Mouse (Mus musculus) forebrain, embryonic 16.5 days (tissue): ENCODE results near the gene Casq2. TPM values are rescaled to one million over a fixed set of nuclear protein-coding genes. Genes with fewer than 3 reads are reported as not detected.
A peak's percentile ranks its signal among the peaks of the same experiment; 100 is the strongest.

Experiments used
- ATAC-seq: fragments of 200-750 bp; cut with Nextera tagmentation; 2 replicates; pipeline ENCODE4 v1.8.0; 2017; ENCODE audit warnings: mild to moderate bottlenecking, moderate library complexity
- H3K27ac ChIP-seq: fragments of 300-500 bp; sonication (generic); 2 replicates; pipeline ENCODE4 v1.5.1; 2014; ENCODE audit warnings: low read length, control low read depth
- H3K27me3 ChIP-seq: fragments of 300-500 bp; sonication (generic); replicated peaks from 2 replicates; pipeline ENCODE4 v1.6.1; 2014; ENCODE audit warnings: low read length; ENCODE audit not compliant: control insufficient read depth, insufficient read depth
- H3K36me3 ChIP-seq: fragments of 300-500 bp; sonication (generic); 2 replicates; pipeline ENCODE4 v1.6.1; 2014; ENCODE audit not compliant: control insufficient read depth, insufficient read depth
- H3K4me1 ChIP-seq: fragments of 300-500 bp; sonication (generic); replicated peaks from 2 replicates; pipeline ENCODE4 v1.6.1; 2014; ENCODE audit warnings: low read length; ENCODE audit not compliant: control insufficient read depth, insufficient read depth
- H3K4me2 ChIP-seq: fragments of 300-500 bp; sonication (generic); 2 replicates; pipeline ENCODE4 v1.6.1; 2014; ENCODE audit warnings: mild to moderate bottlenecking, low read length, control low read depth
- H3K4me3 ChIP-seq: fragments of 300-500 bp; sonication (generic); replicated peaks from 2 replicates; pipeline ENCODE4 v1.5.1; 2014; ENCODE audit warnings: mild to moderate bottlenecking, low read length, control low read depth
- H3K9ac ChIP-seq: fragments of 300-500 bp; sonication (generic); replicated peaks from 2 replicates; pipeline ENCODE4 v1.6.1; 2014; ENCODE audit warnings: low read depth, low read length, control low read depth
- H3K9me3 ChIP-seq: fragments of 300-500 bp; sonication (generic); 2 replicates; pipeline ENCODE4 v1.6.1; 2016; ENCODE audit warnings: low read length; ENCODE audit not compliant: control insufficient read depth
- WGBS: fragments of 180-500 bp; shearing (Covaris S2); extraction: QIAGEN DNeasy Blood & Tissue Kit; methylation state at CpG from one replicate; pipeline ENCODE4 v1.1.7; 2014; 5-methylcytosine and 5-hydroxymethylcytosine counted together
- polyA plus RNA-seq: library from polyadenylated mRNA; unstranded; fragments of >200 nt; fragmentation: Nextera tagmentation; extraction: Ambion mirVana; gene quantifications from 2 replicates; pipeline ENCODE4 v1.2.1, GENCODE M21; 2015

The Casq2 gene
- polyA plus RNA-seq, 1 experiment from 2014 or later = 0.33 TPM

GRCm38 (mm10) chr3:102120947-102121346 is 34.7 kb downstream of the Casq2 start:
- H3K27ac ChIP-seq = no peak overlapping the region
- H3K4me2 ChIP-seq = no peak overlapping the region
- H3K9ac ChIP-seq = no peak overlapping the region
- no peaks in the 10 kb centered on the region for H3K9me3 ChIP-seq
- no peak for ATAC-seq
- H3K27me3 ChIP-seq = no peaks in the 10 kb centered on the region
- H3K4me3 ChIP-seq = no peak overlapping the region
- H3K4me1 ChIP-seq = no peaks in the 10 kb centered on the region
- H3K36me3 ChIP-seq = no peaks in the 10 kb centered on the region

DNA sequence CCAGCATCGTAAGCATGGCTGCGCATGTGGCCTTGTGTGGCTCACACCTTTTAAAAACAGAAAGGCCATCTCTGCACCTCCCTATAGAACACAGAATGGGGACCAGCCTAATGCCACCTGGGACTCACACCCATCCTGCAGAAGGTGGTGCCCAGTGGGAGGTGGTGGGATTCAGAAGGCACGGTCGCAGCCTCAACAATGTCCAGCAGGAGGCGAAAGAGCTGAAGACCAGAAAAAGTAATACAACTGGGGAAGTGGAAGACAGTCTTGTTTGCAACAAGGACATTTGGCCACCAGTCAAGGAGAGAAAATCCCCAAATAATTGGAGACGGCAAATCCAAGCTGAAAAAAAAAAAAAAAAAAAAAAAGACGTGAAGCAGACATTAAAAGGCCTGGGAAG is 35.8 kb downstream of the Casq2 start:
- Histone ChIP-seq H3K9ac (no peak overlapping the region), H3K4me1 (no peaks in the 10 kb centered on the region), H3K9me3 (no peaks in the 10 kb centered on the region), H3K4me2 (no peak overlapping the region), H3K36me3 (no peaks in the 10 kb centered on the region), H3K4me3 (no peak overlapping the region), H3K27me3 (no peaks in the 10 kb centered on the region), H3K27ac (no peak overlapping the region)
- no peak for ATAC-seq
- 60% methylated on average over 7 of the region's 7 CpGs for WGBS

DNA sequence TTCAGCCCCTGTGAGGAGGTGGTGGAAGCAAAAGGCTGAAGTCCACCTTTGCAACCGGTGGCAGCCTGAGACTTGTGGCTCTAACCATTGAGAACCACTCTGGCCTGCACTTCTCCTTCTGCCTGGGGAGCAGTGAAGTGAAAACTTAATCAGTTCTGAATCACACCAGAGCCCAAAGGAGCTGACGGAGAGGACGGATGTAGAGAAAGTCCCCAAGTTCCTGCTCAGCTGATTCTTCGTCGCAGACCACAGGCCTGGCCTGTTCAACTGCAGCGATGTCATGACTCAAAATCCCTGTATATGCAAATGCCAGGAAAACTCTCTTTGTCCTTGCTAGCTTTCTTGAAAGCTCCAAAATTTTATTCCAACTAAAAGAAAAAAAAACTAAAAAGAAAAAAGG is 37.4 kb downstream of the Casq2 start:
- Histone ChIP-seq H3K27ac (no peak overlapping the region), H3K4me2 (no peak overlapping the region), H3K9me3 (no peaks in the 10 kb centered on the region), H3K9ac (no peak overlapping the region), H3K36me3 (no peaks in the 10 kb centered on the region), H3K27me3 (no peaks in the 10 kb centered on the region), H3K4me1 (no peaks in the 10 kb centered on the region), H3K4me3 (no peak overlapping the region)
- no peak for ATAC-seq
- WGBS = 81% methylated on average over 6 of the region's 6 CpGs

DNA sequence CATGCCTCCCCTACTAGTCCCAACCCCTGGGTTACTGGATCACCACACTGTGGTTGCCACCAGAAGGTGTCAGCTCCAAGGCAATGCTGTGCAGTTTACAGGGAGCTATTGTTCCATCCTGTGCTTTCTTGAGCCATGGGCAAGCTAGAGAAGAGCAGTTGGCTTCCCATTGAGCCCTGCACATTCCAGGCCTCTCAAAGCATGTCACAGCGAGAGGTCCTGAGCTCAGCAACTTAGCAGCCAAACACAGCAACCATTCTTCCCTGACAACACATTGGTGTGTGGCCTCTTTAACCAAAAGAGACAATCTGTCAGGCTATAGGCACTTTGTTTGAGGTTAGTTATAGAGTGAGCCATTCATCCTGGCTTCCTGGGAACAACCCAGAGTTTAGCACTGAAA is 39.3 kb downstream of the Casq2 start:
- no peak overlapping the region for H3K4me2 ChIP-seq
- no peak overlapping the region for H3K4me3 ChIP-seq
- no peaks in the 10 kb centered on the region for H3K36me3 ChIP-seq
- H3K27ac ChIP-seq = no peak overlapping the region
- WGBS = 16% methylated on average over 1 of the region's 1 CpGs
- H3K9ac ChIP-seq = no peak overlapping the region
- no peaks in the 10 kb centered on the region for H3K4me1 ChIP-seq
- no peak for ATAC-seq
- H3K27me3 ChIP-seq = no peaks in the 10 kb centered on the region
- no peaks in the 10 kb centered on the region for H3K9me3 ChIP-seq

GRCm38 (mm10) chr3:102127114-102127513 is 40.9 kb downstream of the Casq2 start:
- no peak for ATAC-seq
- Histone ChIP-seq H3K4me2 (no peak overlapping the region), H3K9ac (no peak overlapping the region), H3K27me3 (no peaks in the 10 kb centered on the region), H3K9me3 (no peaks in the 10 kb centered on the region), H3K4me1 (no peaks in the 10 kb centered on the region), H3K4me3 (no peak overlapping the region), H3K36me3 (no peaks in the 10 kb centered on the region), H3K27ac (no peak overlapping the region)
- 92% methylated on average over 2 of the region's 2 CpGs for WGBS

DNA sequence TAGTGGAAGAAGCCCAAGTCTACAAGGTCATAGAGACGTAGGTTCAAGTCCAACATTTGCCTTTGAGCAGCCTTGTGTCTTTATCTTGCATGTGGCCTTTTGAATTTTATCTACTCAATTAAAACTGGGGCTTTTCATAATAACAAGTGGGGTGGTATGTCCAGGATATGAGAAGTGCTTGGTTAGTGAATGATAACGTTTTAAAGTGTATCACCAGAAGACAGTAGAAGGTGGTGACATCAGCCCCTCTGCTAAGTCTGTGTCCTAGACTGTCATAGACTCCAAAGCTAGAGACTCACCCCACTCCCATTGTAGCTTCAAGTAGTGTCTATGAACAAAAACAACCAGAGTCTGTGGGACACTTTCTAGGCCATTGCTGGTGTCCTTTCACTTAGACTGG is 42.0 kb downstream of the Casq2 start:
- H3K4me3 ChIP-seq = no peak overlapping the region
- ATAC-seq = no peak
- no peaks in the 10 kb centered on the region for H3K4me1 ChIP-seq
- no peak overlapping the region for H3K27ac ChIP-seq
- H3K4me2 ChIP-seq = no peak overlapping the region
- no peak overlapping the region for H3K9ac ChIP-seq
- WGBS = 87% methylated on average over 2 of the region's 2 CpGs
- H3K36me3 ChIP-seq = no peaks in the 10 kb centered on the region
- no peaks in the 10 kb centered on the region for H3K9me3 ChIP-seq
- H3K27me3 ChIP-seq = no peaks in the 10 kb centered on the region

DNA sequence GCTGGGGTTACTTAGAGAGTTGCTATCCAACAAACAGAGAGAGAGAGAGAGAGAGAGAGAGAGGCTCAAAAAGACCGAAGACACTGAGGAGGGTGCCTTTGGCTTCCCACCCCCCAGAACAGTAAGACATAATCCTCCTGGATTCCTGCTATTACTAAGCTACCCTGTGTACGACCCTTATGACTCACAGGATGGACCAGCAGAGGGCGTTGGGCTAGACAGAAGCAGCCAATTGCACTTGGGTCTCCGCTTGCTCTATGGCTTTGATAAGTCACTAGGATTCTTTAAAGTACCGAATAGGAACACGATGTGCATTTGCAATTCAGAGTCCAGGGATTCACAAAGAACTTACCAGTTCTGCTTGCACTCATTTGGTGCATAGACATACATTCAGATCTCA is 44.3 kb downstream of the Casq2 start:
- Histone ChIP-seq H3K4me3 (no peak overlapping the region), H3K27me3 (no peaks in the 10 kb centered on the region), H3K4me2 (no peak overlapping the region), H3K9ac (no peak overlapping the region), H3K4me1 (peaks cover 3% of the 10 kb centered on the region), H3K36me3 (no peaks in the 10 kb centered on the region), H3K9me3 (no peaks in the 10 kb centered on the region), H3K27ac (no peak overlapping the region)
- no peak for ATAC-seq
- WGBS = 66% methylated on average over 6 of the region's 6 CpGs

- Histone ChIP-seq H3K9ac (no peak overlapping the region), H3K36me3 (no peaks in the 10 kb centered on the region), H3K4me3 (no peak overlapping the region), H3K27me3 (no peaks in the 10 kb centered on the region), H3K9me3 (no peaks in the 10 kb centered on the region), H3K4me1 (peaks cover 7% of the 10 kb centered on the region), H3K27ac (no peak overlapping the region), H3K4me2 (no peak overlapping the region)
- 90% methylated on average over 9 of the region's 9 CpGs for WGBS
- ATAC-seq = no peak
Observed at GRCm38 (mm10) chr3:102131627-102132324, 45.6 kb downstream of the Casq2 start.

GRCm38 (mm10) chr3:102135389-102136113 is 49.3 kb downstream of the Casq2 start:
- H3K27me3 ChIP-seq = no peaks in the 10 kb centered on the region
- H3K36me3 ChIP-seq = no peaks in the 10 kb centered on the region
- H3K27ac ChIP-seq = no peak overlapping the region
- 20% methylated on average over 10 of the region's 10 CpGs for WGBS
- H3K4me1 ChIP-seq = peaks cover 7% of the 10 kb centered on the region
- no peaks in the 10 kb centered on the region for H3K9me3 ChIP-seq
- no peak overlapping the region for H3K4me3 ChIP-seq
- H3K4me2 ChIP-seq = no peak overlapping the region
- ATAC-seq = peak; percentile 35; the same call in 1 of the 2 replicates
- no peak overlapping the region for H3K9ac ChIP-seq
